Mouse (Mus musculus): ENCODE results near the gene Rcc2. TPM values are rescaled to one million over a fixed set of nuclear protein-coding genes. Genes with fewer than 3 reads are reported as not detected.

The Rcc2 gene
- total RNA-seq, 2 experiments from 2014 or later = 51.8 to 51.9 TPM

DNA sequence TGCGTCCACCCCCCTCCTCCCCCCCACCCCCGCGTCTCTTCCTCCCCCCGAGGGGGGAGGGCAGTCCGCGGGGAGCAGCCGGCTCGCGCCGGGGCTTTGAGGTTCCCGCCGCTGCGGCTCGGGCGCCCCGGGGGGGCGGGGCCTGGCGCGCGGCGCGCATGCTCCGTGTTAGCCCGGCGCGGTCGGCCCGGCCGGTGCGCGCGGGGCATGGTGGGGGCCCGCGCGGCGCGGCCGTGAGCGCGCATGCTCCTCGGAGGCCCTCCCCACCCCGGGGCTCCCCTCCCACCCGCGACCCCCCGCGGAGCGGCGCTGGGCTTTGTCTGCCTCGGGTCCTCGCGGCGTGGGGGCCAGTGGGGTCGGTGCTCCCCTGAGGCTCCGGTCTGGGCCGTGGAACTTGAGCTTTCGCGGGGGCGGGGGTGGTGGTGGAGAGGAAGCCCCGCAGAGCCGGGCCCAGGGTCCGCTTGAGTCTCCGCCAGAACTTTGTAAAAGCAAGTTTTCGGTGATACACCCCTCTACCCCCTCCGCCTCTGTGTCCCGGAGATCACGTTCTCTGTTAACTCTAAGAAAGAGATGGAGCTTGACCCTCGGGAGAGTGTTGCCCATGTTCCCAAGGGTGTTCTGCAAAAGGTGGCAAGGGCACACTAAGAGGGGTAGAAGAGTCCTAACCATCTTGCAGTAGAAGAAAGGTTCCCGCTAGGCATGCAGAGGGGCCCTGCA, 2.4 kb downstream of the Rcc2 start:
- intact Hi-C loops (cut with DNase I) = no loop called here
- peak in 1 of 2 experiments; percentile 90 for DNase-seq (ENCODE audit: extremely low spot score in 1 of 2, low spot score in 2 of 2)

DNA sequence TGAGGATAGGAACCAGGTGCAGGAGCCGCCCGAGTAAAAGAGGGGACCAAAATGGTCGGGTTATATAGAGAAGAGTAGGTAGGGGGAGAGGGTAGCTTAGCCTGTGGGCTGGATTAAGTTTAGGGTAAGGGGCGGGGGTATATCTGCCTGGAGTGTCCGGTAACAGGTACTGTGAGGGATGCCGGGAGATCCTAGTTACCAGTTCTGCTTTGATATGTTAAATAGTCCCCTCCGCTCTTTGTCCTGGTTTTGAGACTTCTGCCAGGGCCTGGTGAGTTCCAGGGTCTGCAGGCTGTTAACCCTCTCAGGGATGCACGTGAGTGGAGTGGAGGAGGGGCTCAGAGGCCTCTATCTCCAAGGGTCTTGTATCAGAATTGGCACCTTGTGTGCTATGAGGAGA, 3.3 kb downstream of the Rcc2 start:
- DNase-seq (ENCODE audit: extremely low spot score in 1 of 2, low spot score in 2 of 2) = no peak
- intact Hi-C loops (cut with DNase I) = no loop called here

DNA sequence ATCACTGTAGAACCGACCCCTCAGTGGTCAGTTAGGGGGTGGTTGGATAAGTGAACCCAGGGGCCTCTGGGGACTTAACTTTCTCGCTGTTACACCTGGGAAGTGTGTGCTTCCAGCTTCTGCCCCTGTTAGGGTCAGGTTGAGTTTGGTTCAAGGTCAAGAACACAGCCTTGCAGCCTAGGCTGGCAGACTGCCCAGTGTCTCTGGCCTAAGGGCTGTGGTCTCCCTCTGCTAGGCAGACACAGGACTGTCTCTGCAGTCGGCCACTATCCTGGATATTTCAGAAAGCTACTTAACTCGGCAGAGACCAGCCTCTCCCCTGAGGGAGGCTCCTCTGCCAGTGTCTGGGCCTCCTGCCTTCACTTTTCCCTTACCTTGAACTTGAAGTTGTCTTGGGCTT, 3.8 kb downstream of the Rcc2 start:
- DNase-seq (ENCODE audit: extremely low spot score in 1 of 2, low spot score in 2 of 2) = no peak
- intact Hi-C loops (cut with DNase I) = no loop called here

DNA sequence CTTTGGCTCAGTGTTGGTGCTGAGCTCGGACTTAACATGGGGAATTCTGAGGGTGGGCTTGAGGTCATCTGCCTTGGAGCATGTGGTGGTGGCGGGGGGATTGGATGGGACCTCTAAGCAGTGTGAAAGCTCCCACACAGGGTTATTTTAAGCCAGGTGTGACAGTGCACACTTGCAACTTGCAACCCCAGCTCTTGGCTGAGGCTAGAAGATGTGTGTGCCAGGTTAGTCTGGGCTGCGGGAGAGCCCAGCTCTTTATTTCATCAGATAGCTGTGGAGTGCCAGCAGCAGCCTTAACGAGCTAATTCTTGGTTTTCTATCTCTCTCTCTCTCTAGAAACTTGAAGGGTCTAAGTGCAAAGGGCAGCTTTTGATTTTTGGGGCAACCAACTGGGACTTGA, 7.3 kb downstream of the Rcc2 start:
- intact Hi-C loops (cut with DNase I) = no loop called here
- no peak for DNase-seq (ENCODE audit: extremely low spot score in 1 of 2, low spot score in 2 of 2)

DNA sequence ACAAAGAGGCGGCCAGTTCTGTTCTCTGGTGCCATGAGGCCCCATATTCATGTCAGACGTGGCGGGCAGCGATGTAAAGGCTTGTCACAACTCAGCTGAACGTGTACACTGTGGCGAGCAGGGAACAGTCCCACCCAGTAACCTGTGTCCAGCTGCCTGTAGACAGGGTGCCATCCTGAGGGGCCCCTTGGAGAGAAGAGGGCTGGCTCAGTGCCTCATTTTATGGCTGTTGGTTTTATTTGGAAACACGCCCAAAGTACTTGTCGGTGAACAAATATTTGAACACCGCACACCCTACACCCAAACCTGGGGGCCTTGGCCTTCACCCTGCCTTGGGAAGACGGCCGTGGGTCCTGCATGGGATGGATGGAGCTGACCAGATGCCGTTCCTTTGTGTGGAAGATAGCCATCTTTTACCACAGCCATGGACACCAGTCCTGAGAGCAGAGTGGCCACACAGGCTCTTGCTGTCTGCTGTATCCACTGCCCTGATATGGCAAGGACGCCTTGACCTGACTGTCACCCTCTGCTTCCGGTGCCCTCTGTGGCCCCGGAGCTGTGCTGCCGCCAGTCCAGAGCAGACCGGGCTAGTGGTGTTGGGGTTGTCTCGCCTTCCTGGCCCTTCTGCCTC, 8.1 kb downstream of the Rcc2 start:
- DNase-seq (ENCODE audit: extremely low spot score in 1 of 2, low spot score in 2 of 2) = no peak
- intact Hi-C loops (cut with DNase I) = no loop called here

DNA sequence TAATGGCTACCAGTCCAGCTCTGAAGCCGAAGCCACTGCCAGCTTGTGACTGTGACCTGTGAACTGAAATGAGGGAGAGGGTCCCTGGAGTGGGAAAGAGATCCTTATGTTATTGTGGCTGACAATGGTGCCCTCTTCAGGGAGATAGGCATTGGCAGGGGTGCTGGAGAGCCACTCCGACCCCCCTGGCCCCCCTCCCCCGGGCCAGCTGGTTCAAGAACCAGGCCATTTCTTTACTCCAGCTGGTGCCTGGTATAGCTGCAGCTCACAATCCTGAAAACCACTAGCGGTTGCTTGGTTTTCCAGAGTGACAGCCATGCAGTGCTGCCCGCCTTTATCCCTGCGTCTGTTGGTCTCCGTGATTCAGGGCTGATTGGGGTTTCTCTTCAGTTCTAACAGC, 8.8 kb downstream of the Rcc2 start:
- DNase-seq (ENCODE audit: extremely low spot score in 1 of 2, low spot score in 2 of 2) = no peak
- intact Hi-C loops (cut with DNase I) = no loop called here

DNA sequence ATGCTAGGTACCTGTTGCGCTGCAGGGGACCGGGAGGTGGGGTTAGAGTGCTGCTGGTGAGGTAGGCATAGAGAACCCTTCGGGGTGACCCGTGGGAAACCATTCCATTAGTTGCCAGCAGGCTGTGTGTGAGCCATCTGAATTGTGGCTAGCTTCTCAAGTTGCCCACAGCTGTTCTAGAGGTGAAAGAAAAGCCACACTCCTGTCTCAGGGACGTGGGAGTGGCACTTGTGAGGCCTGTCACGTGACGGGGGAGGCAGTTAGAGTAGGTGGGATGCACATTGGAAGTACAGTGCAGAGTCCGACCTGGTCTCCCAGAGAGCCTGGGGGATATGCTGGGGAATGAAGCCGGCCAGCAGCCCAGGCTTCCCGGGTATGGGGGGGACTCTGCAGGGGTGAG, 9.3 kb downstream of the Rcc2 start:
- no peak for DNase-seq (ENCODE audit: extremely low spot score in 1 of 2, low spot score in 2 of 2)
- intact Hi-C loops (cut with DNase I) = loop anchor here (5.0 kb wide), 1 partner anchor 32 kb away; no protein-coding TSS in a partner anchor

DNA sequence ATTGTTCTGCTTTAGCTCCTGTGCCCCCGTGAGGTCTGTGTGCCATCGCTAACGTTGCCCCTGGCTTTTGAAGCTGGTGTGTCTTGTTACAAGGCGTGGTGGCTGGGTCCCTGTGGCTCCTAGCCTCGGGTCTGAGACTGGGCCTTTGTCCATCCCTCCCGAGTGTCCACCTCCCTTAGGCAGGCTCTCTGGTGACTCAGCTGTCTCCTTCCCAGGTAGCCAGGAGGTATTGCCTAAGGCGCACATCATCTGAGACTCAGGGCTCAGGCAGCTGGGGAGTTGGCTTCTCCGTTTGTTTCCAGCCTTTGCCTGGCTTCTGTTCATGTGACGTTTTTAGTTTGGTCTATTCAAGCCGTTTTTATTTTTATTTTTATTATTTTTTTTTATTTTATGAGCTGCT, 10.4 kb downstream of the Rcc2 start:
- intact Hi-C loops (cut with DNase I) = loop anchor here (5.0 kb wide), 1 partner anchor 33 kb away; no protein-coding TSS in a partner anchor
- no peak for DNase-seq (ENCODE audit: extremely low spot score in 1 of 2, low spot score in 2 of 2)

DNA sequence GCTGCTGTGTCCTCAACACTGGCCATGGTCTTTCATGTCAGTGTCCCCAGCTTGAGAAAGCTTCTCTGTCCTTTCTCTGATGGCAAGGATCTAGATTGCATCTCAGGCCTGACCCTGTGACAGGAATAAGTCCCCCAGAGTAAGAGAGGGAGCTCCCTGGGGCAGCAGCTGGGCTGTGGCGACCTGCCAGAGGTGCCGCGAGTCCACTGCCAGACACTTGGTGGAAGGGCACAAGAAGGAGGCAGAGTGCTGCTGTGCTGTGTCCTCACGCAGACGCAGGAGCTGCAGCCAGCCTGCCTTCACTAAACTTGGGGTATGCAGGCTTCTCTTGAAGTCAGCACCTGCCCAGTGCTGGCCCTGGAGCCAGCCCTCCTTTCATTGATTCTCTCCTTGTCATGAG, 11.0 kb downstream of the Rcc2 start:
- no peak for DNase-seq (ENCODE audit: extremely low spot score in 1 of 2, low spot score in 2 of 2)
- intact Hi-C loops (cut with DNase I) = loop anchor here (5.0 kb wide), 1 partner anchor 34 kb away; no protein-coding TSS in a partner anchor

DNA sequence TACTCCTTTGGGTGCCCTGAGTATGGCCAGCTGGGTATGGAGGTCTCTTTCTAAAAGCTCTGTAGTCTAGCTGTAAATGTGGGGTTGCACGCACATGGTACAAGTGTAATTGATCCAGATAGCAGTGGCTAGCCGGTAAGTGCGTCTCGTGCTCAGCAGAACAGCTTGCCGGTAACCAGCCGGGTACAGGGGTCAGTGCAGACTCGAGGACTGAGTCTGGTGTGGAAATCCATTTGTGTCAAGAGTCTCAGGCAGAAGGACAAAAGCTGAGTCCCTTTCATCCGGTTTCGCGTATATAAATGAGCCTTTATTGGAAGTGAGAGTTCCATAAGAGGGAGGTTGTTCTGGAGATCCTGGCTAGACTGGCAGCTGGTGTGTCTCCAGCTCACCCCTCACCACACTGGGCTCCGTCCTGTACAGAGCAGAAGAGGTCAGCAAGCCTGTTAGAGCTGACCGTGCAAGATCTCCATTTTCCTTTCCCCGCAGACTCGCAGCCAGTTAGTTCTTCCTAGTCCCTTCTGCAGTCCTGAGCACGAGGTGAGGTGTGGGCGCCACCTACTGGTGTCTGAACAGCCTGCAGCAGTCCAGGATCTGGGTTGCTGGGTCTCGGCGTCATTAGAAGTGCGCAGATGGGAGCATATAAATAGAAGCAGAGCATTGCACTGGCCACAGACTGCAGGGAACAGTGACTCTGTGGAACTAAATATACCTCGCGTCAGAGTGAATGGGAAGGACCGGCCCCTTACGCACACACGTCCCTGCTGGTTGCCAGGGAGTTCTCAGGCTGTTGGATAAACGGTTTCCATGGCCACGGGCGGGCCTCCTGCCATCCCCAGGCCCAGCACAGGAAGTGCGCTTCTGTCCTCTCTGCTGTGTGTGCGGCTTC, 13.4 kb downstream of the Rcc2 start:
- DNase-seq (ENCODE audit: extremely low spot score in 1 of 2, low spot score in 2 of 2) = peak; percentile 94 to 98
- intact Hi-C loops (cut with DNase I) = loop anchor here (5.0 kb wide), 1 partner anchor 36 kb away; no protein-coding TSS in a partner anchor

DNA sequence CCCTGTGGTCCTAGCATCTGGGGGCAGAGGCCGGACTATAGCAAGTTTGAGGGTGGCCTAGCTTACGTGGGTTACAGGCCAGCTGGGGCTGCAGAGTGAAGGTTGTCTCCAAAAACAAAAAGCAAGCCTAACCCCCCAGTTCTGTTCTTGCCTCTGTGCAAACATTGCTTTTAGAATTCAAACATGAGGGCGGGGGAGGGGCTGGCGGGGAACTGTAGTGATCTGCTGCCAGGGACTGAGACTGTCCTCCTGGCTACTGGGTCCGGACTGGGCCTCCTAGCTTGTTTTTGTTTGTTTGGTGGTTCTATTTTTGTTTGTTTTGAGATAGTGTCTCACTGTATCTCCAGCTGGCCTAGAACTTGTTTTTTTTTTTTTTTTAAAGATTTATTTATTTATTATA, 14.2 kb downstream of the Rcc2 start:
- intact Hi-C loops (cut with DNase I) = loop anchor here (5.0 kb wide), 1 partner anchor 37 kb away; no protein-coding TSS in a partner anchor
- no peak for DNase-seq (ENCODE audit: extremely low spot score in 1 of 2, low spot score in 2 of 2)

DNA sequence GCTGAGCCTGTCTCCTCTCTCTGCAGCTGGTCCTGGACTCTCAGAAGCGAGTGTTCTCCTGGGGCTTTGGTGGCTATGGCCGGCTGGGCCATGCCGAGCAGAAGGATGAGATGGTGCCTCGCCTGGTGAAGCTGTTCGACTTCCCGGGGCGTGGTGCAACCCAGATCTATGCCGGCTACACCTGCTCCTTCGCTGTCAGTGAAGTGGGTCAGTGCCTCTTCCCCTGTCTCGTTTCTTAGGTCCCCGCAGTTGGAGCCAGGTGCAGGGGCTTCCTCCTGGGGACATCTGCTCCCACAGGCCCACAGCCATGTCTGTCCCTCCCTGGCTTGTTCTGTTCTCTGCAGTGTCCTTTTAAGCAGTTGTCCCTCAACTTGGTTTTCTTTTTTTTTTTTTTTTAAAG, 16.7 kb downstream of the Rcc2 start:
- no peak for DNase-seq (ENCODE audit: extremely low spot score in 1 of 2, low spot score in 2 of 2)
- intact Hi-C loops (cut with DNase I) = no loop called here

DNA sequence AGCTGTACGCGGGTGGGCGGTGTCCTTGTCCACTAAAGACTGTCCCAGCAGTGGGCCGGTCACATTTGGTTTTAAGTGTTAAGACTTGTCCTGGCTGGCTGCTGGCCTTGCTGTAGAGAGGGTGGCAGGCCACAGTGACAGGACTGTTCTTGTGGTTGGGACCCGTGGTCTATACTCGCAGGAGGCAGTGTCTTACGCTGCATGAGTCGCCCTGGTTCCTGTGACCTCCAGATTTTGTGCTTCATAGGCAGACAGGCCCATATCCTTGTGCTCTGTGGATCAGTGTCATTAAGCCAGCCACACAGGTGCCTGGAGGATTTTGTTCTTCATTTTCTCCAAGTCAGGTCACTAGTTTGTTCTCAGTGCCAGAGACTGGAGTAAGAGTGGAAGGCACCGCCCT, 18.1 kb downstream of the Rcc2 start:
- intact Hi-C loops (cut with DNase I) = no loop called here

DNA sequence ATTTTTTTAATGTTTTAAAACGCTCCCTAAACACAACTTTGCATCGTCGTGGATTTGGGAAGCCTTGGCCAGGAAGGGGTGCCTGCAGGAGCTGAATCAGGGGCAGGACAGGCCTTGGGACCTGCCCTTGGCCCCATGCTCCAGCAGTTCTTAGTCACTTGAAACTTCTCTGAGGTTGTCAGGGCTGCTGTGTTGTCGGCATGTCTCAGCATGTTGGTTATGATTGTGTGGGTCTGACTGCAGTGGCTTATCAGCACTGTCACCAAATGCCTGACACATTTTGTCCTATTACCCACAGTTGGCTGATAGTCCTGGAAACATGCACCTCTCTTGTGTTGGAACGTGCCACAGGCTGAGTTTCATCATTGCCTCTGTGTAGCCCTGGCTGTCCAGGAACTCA, 19.8 kb downstream of the Rcc2 start:
- intact Hi-C loops (cut with DNase I) = loop anchor here (5.0 kb wide), 1 partner anchor 182 kb away; no protein-coding TSS in a partner anchor
- no peak for DNase-seq (ENCODE audit: extremely low spot score in 1 of 2, low spot score in 2 of 2)

More for the DNA sequence above, 18.1 kb downstream of the Rcc2 start:
- DNase-seq (ENCODE audit: extremely low spot score in 1 of 2, low spot score in 2 of 2) = no peak

DNA sequence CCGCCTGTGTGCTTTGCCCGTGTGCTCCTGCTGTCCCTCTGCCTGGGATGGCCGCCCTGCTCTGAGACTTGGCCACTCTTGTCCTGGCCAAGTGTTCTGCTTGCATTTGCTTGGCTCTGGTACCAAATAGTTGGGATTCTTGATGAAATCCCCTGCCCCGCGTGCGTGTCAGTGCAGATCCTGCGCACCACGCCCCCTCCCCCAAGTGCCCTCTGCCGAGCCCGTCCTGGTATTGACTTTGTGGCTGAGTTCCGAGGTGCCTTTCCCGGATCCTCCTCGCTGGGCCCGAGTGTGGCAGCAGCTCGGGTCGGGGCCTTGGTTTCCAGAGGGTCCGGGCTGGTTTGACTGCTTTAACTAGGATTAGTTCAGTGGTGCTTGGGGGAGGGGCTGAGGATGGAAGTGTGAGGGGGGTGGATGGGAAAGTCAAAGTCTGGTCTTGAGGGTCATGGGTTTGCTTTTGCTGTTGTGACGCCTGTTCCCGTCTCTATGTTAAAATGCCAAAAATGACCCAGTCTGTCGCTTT, 21.7 kb downstream of the Rcc2 start:
- no peak for DNase-seq (ENCODE audit: extremely low spot score in 1 of 2, low spot score in 2 of 2)
- intact Hi-C loops (cut with DNase I) = loop anchor here (5.0 kb wide), 1 partner anchor 180 kb away; no protein-coding TSS in a partner anchor

DNA sequence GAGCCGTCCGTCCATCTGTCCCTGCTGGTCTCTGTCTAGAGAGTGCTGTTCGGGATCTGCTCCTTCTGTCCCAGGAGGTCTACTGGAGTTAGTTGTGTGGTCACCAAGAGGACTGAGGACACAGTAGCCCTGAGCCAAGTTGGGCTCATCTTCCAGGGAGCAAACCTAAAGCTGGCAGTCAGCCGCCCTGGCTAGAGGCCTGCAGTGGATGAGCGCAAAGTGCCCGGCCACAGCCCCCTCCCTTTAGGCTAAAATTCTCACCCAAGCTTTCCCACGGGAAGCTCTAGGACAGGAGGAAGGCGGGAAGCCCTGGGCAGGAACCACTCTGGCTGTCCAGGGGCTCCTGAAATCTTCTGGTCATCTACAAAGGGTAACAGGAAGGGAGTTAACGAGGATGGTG, 22.4 kb downstream of the Rcc2 start:
- no peak for DNase-seq (ENCODE audit: extremely low spot score in 1 of 2, low spot score in 2 of 2)
- intact Hi-C loops (cut with DNase I) = loop anchor here (5.0 kb wide), 1 partner anchor 180 kb away; no protein-coding TSS in a partner anchor

DNA sequence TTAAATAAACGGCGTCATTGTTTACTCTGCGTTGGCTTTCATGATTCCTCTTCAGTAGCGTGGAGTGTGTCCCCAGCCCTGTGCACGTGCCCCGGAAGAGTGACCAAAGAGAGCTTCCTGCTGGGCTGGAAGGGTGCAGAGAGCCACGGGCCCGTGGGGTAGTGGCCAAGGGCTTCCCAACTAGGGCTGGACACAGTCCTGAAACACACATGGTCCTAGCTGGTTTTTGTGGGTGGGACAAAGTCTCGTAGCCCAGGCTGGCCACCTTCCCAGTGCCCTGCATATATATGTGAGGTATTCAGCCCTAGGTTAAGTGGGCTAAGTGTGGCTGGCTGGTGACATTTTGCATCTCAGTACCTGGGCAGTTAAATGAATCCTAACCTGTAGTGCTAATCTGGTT, 22.9 kb downstream of the Rcc2 start:
- DNase-seq (ENCODE audit: extremely low spot score in 1 of 2, low spot score in 2 of 2) = no peak
- intact Hi-C loops (cut with DNase I) = loop anchor here (5.0 kb wide), 1 partner anchor 179 kb away; no protein-coding TSS in a partner anchor

DNA sequence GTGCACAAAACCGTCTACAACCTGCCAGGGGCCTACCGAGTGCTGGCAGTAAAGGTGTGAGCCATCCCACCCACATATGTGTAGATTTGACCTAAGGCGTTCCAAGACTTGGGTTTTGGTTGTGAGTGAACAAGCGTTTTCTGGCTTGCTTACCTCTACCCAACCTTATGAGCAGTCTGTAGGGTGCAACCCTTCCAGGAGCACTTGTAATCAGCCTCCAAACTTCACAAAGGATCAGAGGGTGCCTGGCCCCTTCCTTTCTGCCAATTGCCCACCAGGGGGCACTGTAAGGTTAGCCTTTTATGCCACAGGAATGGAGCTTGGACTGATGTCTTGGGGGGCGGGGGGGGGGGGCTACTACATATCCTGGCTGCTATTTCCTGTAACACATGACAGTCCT, 23.5 kb downstream of the Rcc2 start:
- intact Hi-C loops (cut with DNase I) = loop anchor here (5.0 kb wide), 1 partner anchor 178 kb away; no protein-coding TSS in a partner anchor
- DNase-seq (ENCODE audit: extremely low spot score in 1 of 2, low spot score in 2 of 2) = no peak

DNA sequence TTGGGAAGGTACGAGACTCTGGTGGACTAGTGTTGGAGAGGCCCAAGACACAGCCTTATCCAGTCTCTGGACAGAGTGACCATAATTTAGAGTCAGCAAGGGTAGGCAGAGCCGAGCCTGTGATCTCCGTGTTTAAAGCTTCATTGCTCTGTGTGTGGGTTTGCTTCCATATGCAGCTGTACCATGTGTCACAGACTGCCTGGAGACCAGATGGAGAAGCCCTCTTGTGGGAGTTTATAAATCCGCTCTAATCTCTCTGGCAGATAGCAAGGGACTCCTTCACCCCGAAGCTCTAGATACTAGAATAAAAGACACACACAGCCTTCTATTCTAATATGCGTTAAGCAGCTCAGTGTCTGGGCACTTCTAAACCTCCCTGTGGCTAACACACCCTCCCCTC, 24.4 kb downstream of the Rcc2 start:
- no peak for DNase-seq (ENCODE audit: extremely low spot score in 1 of 2, low spot score in 2 of 2)

More for the DNA sequence above, 24.4 kb downstream of the Rcc2 start:
- intact Hi-C loops (cut with DNase I) = loop anchor here (5.0 kb wide), 1 partner anchor 178 kb away; no protein-coding TSS in a partner anchor
